Mouse (Mus musculus) forebrain, embryonic 10.5 days (tissue): ENCODE data around the gene Odf2l. TPM values are rescaled to one million over a fixed set of nuclear protein-coding genes. Genes with fewer than 3 reads are reported as not detected.

ENCODE experiments used
- DNase-seq: peaks from one replicate; pipeline ENCODE4 v3.0.0-alpha.2; 2017; ENCODE audit warnings: low spot score; ENCODE audit errors: extremely low spot score
- H3K27ac ChIP-seq: fragments of 300-500 bp; sonication (generic); 2 replicates; pipeline ENCODE4 v1.5.1; 2016; ENCODE audit warnings: mild to moderate bottlenecking
- H3K27me3 ChIP-seq: fragments of 300-500 bp; sonication (generic); 2 replicates; pipeline ENCODE4 v1.6.1; 2016; ENCODE audit warnings: mild to moderate bottlenecking; ENCODE audit not compliant: poor library complexity, severe bottlenecking
- H3K36me3 ChIP-seq: fragments of 300-500 bp; sonication (generic); replicated peaks from 2 replicates; pipeline ENCODE4 v1.6.1; 2016; ENCODE audit warnings: mild to moderate bottlenecking, moderate library complexity
- H3K4me1 ChIP-seq: fragments of 300-500 bp; sonication (generic); 2 replicates; pipeline ENCODE4 v1.6.1; 2016
- H3K4me3 ChIP-seq: fragments of 300-500 bp; sonication (generic); 2 replicates; pipeline ENCODE4 v1.5.1; 2016; ENCODE audit warnings: mild to moderate bottlenecking, moderate library complexity
- H3K9me3 ChIP-seq: fragments of 300-500 bp; sonication (generic); 2 replicates; pipeline ENCODE4 v1.6.1; 2016; ENCODE audit warnings: mild to moderate bottlenecking, moderate library complexity
- WGBS: fragments of 180-500 bp; shearing (Covaris S2); methylation state at CpG from one replicate; pipeline ENCODE4 v1.1.7; 2016; 5-methylcytosine and 5-hydroxymethylcytosine counted together
- polyA plus RNA-seq: library from polyadenylated mRNA; unstranded; fragments of >200 nt; fragmentation: Nextera tagmentation; extraction: Ambion mirVana; gene quantifications from 2 replicates; pipeline ENCODE4 v1.2.1, GENCODE M21; 2016

The Odf2l gene
- polyA plus RNA-seq = 21.6 and 26.0 TPM in 2 replicates

- H3K27me3 ChIP-seq = no peaks in the 10 kb centered on the region
- H3K4me3 ChIP-seq = peak within 1 kb of the TSS; percentile 80
- under 1% methylated on average over 57 of the region's 57 CpGs for WGBS
- H3K36me3 ChIP-seq = no peaks in the 10 kb centered on the region
- peaks cover 15% of the 10 kb centered on the region for H3K4me1 ChIP-seq
- H3K27ac ChIP-seq = peak within 1 kb of the TSS; percentile 99
- no peaks in the 10 kb centered on the region for H3K9me3 ChIP-seq
- peak; percentile 97 for DNase-seq
Observed at GRCm38 (mm10) chr3:145118254-145119001, at the start of gene Odf2l. Gene Odf2l (plus strand): TSS chr3:145118588.

GRCm38 (mm10) chr3:145068964-145069363, 49.4 kb upstream of the Odf2l start:
- DNase-seq = no peak
- Histone ChIP-seq H3K27me3 (no peaks in the 10 kb centered on the region), H3K36me3 (no peaks in the 10 kb centered on the region), H3K9me3 (no peaks in the 10 kb centered on the region), H3K4me3 (no peak overlapping the region), H3K4me1 (no peaks in the 10 kb centered on the region), H3K27ac (no peak overlapping the region)
- WGBS = 85% methylated on average over 4 of the region's 4 CpGs

- Histone ChIP-seq H3K27ac (no peak overlapping the region), H3K36me3 (no peaks in the 10 kb centered on the region), H3K4me3 (no peak overlapping the region), H3K4me1 (no peaks in the 10 kb centered on the region), H3K27me3 (no peaks in the 10 kb centered on the region), H3K9me3 (no peaks in the 10 kb centered on the region)
- WGBS = 92% methylated on average over 3 of the region's 3 CpGs
- no peak for DNase-seq
Observed at GRCm38 (mm10) chr3:145072339-145072738, 46.0 kb upstream of the Odf2l start.

- no peak overlapping the region for H3K4me3 ChIP-seq
- H3K36me3 ChIP-seq = no peaks in the 10 kb centered on the region
- no peaks in the 10 kb centered on the region for H3K4me1 ChIP-seq
- H3K27me3 ChIP-seq = no peaks in the 10 kb centered on the region
- WGBS = 92% methylated on average over 6 of the region's 6 CpGs
- H3K27ac ChIP-seq = no peak overlapping the region
- no peak for DNase-seq
- no peaks in the 10 kb centered on the region for H3K9me3 ChIP-seq
Observed at GRCm38 (mm10) chr3:145078405-145078804, 40.0 kb upstream of the Odf2l start.

- H3K27me3 ChIP-seq = no peaks in the 10 kb centered on the region
- no peaks in the 10 kb centered on the region for H3K9me3 ChIP-seq
- 78% methylated on average over 8 of the region's 8 CpGs for WGBS
- no peaks in the 10 kb centered on the region for H3K36me3 ChIP-seq
- H3K4me1 ChIP-seq = no peaks in the 10 kb centered on the region
- H3K4me3 ChIP-seq = no peak overlapping the region
- DNase-seq = no peak
- H3K27ac ChIP-seq = no peak overlapping the region
Observed at GRCm38 (mm10) chr3:145080904-145081303, 37.5 kb upstream of the Odf2l start.

- Histone ChIP-seq H3K27me3 (no peaks in the 10 kb centered on the region), H3K27ac (no peak overlapping the region), H3K4me1 (no peaks in the 10 kb centered on the region), H3K4me3 (no peak overlapping the region), H3K36me3 (no peaks in the 10 kb centered on the region), H3K9me3 (no peaks in the 10 kb centered on the region)
- no peak for DNase-seq
- 93% methylated on average over 1 of the region's 1 CpGs for WGBS
Observed at GRCm38 (mm10) chr3:145083081-145083480, 35.3 kb upstream of the Odf2l start.

- Histone ChIP-seq H3K4me3 (no peak overlapping the region), H3K27me3 (no peaks in the 10 kb centered on the region), H3K9me3 (no peaks in the 10 kb centered on the region), H3K27ac (no peak overlapping the region), H3K36me3 (no peaks in the 10 kb centered on the region), H3K4me1 (no peaks in the 10 kb centered on the region)
- 94% methylated on average over 14 of the region's 14 CpGs for WGBS
- no peak for DNase-seq
Observed at GRCm38 (mm10) chr3:145086180-145086579, 32.2 kb upstream of the Odf2l start.

GRCm38 (mm10) chr3:145087857-145088598, 30.4 kb upstream of the Odf2l start:
- Histone ChIP-seq H3K9me3 (no peaks in the 10 kb centered on the region), H3K4me1 (no peaks in the 10 kb centered on the region), H3K27me3 (no peaks in the 10 kb centered on the region), H3K36me3 (no peaks in the 10 kb centered on the region), H3K4me3 (no peak overlapping the region), H3K27ac (no peak overlapping the region)
- no peak for DNase-seq
- 82% methylated on average over 8 of the region's 8 CpGs for WGBS

- H3K36me3 ChIP-seq = no peaks in the 10 kb centered on the region
- H3K9me3 ChIP-seq = no peaks in the 10 kb centered on the region
- H3K4me1 ChIP-seq = no peaks in the 10 kb centered on the region
- 81% methylated on average over 6 of the region's 6 CpGs for WGBS
- H3K27me3 ChIP-seq = no peaks in the 10 kb centered on the region
- no peak for DNase-seq
- no peak within 1 kb of the TSS for H3K27ac ChIP-seq
- H3K4me3 ChIP-seq = no peak within 1 kb of the TSS
Observed at GRCm38 (mm10) chr3:145099291-145099690, 19.1 kb upstream of the Odf2l start, which contains the start of gene Clca2. Gene Clca2 (minus strand): TSS chr3:145099443.

- Histone ChIP-seq H3K9me3 (no peaks in the 10 kb centered on the region), H3K27ac (no peak overlapping the region), H3K4me3 (no peak overlapping the region), H3K36me3 (no peaks in the 10 kb centered on the region), H3K4me1 (no peaks in the 10 kb centered on the region), H3K27me3 (no peaks in the 10 kb centered on the region)
- DNase-seq = no peak
- 87% methylated on average over 9 of the region's 9 CpGs for WGBS
Observed at GRCm38 (mm10) chr3:145101891-145102555, 16.4 kb upstream of the Odf2l start.

GRCm38 (mm10) chr3:145103321-145103720, 15.1 kb upstream of the Odf2l start:
- Histone ChIP-seq H3K4me1 (no peaks in the 10 kb centered on the region), H3K27ac (no peak overlapping the region), H3K4me3 (no peak overlapping the region), H3K36me3 (no peaks in the 10 kb centered on the region), H3K27me3 (no peaks in the 10 kb centered on the region), H3K9me3 (no peaks in the 10 kb centered on the region)
- DNase-seq = no peak
- 91% methylated on average over 2 of the region's 2 CpGs for WGBS

- no peak overlapping the region for H3K27ac ChIP-seq
- H3K36me3 ChIP-seq = no peaks in the 10 kb centered on the region
- no peaks in the 10 kb centered on the region for H3K4me1 ChIP-seq
- H3K9me3 ChIP-seq = peaks cover 4% of the 10 kb centered on the region; the same call in 1 of the 2 replicates
- no peaks in the 10 kb centered on the region for H3K27me3 ChIP-seq
- no peak for DNase-seq
- WGBS = 81% methylated on average over 5 of the region's 5 CpGs
- no peak overlapping the region for H3K4me3 ChIP-seq
Observed at GRCm38 (mm10) chr3:145103770-145104169, 14.6 kb upstream of the Odf2l start.
